Mouse (Mus musculus): ENCODE data around the gene Sox6.

The Sox6 gene

DNA sequence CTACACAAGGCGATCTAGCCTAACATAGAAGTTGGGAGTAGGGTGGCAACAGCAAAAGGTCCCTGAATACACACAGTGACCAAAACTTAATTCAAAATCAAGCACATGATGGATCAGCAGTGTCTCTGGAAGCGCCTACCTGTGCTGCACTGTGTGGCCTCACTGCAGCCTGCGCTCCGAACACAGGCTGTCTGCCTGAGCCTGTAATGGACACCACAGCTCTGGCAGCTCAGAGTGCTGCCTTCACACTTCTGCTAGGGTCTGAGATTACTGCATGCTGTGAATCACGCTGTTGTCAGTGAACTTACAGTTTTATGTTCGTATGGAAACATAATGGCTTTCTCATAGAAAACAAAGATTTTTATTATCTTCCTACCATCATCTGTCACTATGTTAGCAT lies 532.2 kb downstream of the Sox6 start:
- DNase-seq (ENCODE audit: extremely low spot score, low read depth, low spot score): no peak

DNA sequence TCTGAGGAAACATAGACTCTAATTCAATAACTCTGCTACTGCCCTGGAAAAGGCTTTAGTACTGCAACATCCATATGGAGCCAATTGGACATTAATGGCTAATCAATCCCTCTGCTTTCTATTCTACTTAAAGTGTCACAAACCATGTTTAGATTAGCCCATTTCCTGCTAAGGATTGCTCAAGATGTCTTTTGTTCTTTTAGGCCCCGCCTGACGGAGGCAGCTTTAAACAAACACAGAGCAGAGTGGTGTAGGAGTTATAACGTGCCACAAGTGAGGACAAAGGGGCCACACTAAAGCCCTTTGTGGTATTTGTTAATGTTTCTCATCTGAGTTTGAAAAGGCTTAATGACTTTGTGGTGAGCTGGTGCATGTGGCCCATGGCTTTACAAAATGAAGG lies 537.1 kb downstream of the Sox6 start:
- DNase-seq (ENCODE audit: extremely low spot score, low read depth, low spot score): no peak

GRCm38 (mm10) chr7:115500825-115501224 lies 537.8 kb downstream of the Sox6 start:
- DNase-seq (ENCODE audit: extremely low spot score, low read depth, low spot score): no peak

GRCm38 (mm10) chr7:115500170-115500569 lies 538.4 kb downstream of the Sox6 start:
- no peak for DNase-seq (ENCODE audit: extremely low spot score, low read depth, low spot score)

DNA sequence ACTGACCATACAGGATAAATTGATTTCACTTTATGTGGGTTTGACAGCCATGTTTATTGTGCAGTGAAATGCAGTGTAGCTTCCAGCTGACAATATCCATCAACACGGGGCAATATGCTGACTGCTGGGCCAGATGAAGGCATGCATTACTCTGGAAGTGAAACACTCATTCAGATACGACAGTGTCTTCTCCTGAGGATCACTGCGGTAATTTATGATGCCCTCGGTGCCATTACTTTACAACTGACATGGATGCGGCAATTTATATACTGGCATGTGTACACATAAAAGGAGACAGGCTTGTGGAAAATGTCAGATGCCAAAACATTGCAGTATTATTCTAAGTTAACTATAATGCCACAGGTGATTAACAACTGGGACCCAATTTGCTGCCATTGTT lies 546.9 kb downstream of the Sox6 start:
- no peak for DNase-seq (ENCODE audit: extremely low spot score, low read depth, low spot score)

- DNase-seq (ENCODE audit: extremely low spot score, low read depth, low spot score): no peak
Measured at GRCm38 (mm10) chr7:115489608-115490007, 549.0 kb downstream of the Sox6 start.

DNA sequence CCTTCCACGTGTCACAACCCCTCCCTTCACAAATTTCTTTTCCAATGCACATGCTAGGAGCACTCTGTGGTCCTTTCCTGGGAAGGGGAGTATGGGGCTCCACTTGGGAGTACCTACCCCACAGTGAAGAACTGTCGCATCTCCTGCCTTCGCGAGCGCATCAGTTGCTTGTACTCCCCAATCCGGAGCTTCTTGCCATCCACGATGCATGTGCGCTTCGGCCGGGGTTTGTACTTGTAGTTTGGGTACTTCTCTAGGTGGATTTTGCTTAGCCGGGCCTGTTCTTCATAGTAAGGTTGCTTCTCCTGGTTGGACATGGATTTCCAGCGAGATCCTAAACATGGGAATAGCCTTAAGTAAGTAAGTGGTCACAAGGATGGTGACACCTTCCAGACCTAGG lies 552.2 kb downstream of the Sox6 start:
- no peak for DNase-seq (ENCODE audit: extremely low spot score, low read depth, low spot score)

GRCm38 (mm10) chr7:115485664-115486409 lies 552.8 kb downstream of the Sox6 start:
- no peak for DNase-seq (ENCODE audit: extremely low spot score, low read depth, low spot score)

- DNase-seq (ENCODE audit: extremely low spot score, low read depth, low spot score): no peak
Measured at GRCm38 (mm10) chr7:115477763-115478162, 560.8 kb downstream of the Sox6 start.

GRCm38 (mm10) chr7:115476881-115477665 lies 561.5 kb downstream of the Sox6 start:
- no peak for DNase-seq (ENCODE audit: extremely low spot score, low read depth, low spot score)

- DNase-seq (ENCODE audit: extremely low spot score, low read depth, low spot score): no peak
Measured at GRCm38 (mm10) chr7:115475176-115475575, 563.4 kb downstream of the Sox6 start.

- no peak for DNase-seq (ENCODE audit: extremely low spot score, low read depth, low spot score)
Measured at GRCm38 (mm10) chr7:115474115-115474514, 564.5 kb downstream of the Sox6 start.

- DNase-seq (ENCODE audit: extremely low spot score, low read depth, low spot score): no peak
Measured at GRCm38 (mm10) chr7:115472850-115473249, 565.7 kb downstream of the Sox6 start.

- no peak for DNase-seq (ENCODE audit: extremely low spot score, low read depth, low spot score)
Measured at GRCm38 (mm10) chr7:115471521-115471920, 567.1 kb downstream of the Sox6 start.

- DNase-seq (ENCODE audit: extremely low spot score, low read depth, low spot score): no peak
Measured at GRCm38 (mm10) chr7:115466811-115467210, 571.8 kb downstream of the Sox6 start.

DNA sequence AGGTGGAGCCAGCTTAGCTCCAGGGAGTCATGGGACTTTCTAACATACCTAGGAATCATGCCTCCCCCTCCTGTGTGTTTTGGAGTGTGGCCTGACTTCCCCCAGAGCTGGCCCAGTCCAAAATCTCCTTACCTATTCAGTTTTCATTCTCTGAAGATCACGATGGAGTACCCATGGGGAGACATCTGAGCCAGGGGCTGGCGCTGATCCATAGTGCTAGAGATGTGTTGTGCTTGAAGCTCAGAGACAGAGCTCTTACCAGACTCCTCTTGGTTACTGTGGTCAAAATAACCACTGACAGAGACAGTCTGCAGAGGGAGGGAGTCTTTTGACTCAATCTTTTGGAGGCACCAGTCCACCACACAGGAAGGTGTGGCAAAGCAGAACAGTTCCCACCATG lies 575.2 kb downstream of the Sox6 start:
- no peak for DNase-seq (ENCODE audit: extremely low spot score, low read depth, low spot score)

GRCm38 (mm10) chr7:115462276-115462675 lies 576.3 kb downstream of the Sox6 start:
- no peak for DNase-seq (ENCODE audit: extremely low spot score, low read depth, low spot score)

GRCm38 (mm10) chr7:115454988-115455387 lies 583.6 kb downstream of the Sox6 start:
- DNase-seq (ENCODE audit: extremely low spot score, low read depth, low spot score): no peak

GRCm38 (mm10) chr7:115453713-115454073 lies 584.9 kb downstream of the Sox6 start:
- peak; percentile 35 for DNase-seq (ENCODE audit: extremely low spot score, low read depth, low spot score)

- peak; percentile 47 for DNase-seq (ENCODE audit: extremely low spot score, low read depth, low spot score)
Measured at GRCm38 (mm10) chr7:115453042-115453712, 585.4 kb downstream of the Sox6 start.

DNA sequence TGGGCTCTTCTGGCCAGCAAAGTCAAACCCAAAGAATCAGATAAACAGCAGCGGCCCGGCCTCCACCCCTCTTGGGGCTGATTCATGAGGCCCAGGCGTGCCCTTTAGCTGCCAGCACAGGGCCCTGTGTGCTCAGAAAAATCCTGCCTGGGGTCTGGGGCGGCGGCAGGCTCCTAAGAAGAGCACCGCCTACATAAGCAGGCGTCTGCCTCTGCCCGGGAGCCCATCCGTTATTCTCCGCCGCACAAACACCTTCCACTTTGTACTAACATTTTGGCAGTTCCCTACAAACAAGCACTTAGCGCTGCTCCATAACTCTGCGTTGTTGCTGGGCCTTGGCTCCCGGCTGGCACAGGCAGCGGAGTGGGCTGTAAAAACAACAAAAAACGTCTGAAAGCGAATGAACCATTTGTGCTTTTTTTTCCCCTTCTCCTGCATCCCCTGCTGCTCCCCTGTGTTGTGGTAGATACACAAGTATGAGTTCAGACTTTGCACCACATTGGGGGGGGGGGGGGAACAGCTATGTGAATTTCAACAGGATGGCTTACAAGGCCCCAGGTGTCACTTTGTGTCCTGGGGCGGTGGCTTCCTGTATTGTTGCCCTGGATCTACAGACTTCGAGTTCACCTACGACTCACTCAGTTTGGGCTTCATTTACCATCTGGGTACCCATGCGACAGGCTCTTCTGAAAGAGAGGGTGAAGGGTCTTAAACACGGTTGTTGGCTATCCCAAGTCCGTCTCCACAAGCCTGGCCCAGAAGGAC lies 588.0 kb downstream of the Sox6 start:
- no peak for DNase-seq (ENCODE audit: extremely low spot score, low read depth, low spot score)

All from hindlimb bud, embryonic 11.5 days (tissue).